Mouse (Mus musculus): Measurements from ENCODE around the gene Slc7a11.

DNA sequence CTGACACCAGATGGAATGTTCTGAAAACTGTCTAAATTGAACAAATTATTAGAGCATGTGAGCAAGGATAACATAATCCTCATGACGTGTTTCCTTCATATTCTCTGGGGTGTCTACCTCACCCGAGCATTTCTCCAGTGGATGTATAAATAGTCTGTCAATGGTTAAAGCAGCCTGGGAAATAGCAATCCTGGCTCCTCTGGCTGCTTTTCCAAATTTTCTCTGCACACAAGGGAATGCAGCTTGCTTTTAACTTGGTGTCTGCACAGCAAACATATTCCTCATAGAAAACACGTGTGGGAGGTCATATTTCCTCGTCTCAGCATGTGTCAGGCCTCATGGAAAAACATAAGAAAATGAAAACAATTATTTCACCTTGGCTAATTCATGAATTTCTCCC lies 586.6 kb downstream of the Slc7a11 start:
- TF ChIP-seq CTCF (IDR thresholded peaks at IDR 0.05) (no peak), EP300 (IDR thresholded peaks at IDR 0.05) (no peak)
